Mouse (Mus musculus): ENCODE measurements around the gene Prkce.

Gene Prkce

DNA sequence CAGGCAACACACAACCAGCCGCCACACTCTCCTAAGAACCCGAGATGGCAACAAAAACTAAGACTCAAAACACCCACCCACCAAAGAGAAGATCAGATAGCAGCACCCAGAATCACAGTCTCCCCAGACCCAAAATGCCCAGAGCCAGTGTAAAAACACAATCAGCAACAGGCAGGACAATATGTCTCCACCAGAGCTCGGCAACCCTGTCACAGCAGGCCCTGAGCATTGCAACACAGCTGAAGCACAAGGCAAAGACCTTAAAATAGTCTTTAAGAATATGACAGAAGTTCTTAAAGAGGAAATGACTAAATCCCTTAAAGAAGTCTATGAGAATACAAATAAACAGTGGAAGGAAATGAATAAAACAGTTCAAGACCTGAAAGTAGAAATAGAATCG lies 495.9 kb downstream of the Prkce start:
- in situ Hi-C loops (cut with MboI, MseI), result no loop called here

DNA sequence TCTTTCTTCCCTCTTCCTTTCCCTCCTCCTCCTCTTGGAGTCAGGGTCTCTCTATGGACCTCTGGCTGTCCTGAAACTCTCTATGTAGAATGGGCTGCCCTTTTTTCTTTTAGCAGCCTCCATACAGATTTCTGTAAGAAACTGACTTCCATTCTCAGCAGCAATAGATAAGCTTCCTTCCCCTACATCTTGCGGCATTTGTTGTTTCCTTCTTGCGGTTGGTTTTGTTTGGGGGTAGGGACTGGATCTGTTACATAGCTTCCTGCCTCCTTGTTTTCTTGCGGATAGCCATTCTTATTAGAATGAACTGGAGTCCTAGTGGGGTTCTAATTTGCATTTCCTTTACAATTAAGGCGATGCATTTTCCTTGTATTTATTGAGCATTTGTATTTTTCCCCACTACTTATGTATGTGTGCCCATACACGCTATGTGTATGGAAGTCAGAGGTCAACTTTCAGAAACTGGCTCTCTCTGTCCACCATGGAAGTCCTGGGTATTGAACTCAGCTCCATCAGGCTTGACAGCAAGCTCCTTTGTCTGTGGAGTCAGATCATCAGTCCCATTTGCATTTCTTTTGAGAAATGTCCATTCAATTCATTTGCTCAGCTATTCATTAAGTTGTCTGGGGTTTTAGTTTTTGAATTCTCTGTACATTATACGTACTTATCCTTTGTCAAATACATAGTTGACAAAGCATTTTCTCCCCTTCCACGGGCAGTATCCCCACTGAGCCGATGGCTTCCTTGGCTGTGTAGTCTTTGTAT lies 500.4 kb downstream of the Prkce start:
- in situ Hi-C loops (cut with MboI, MseI), result no loop called here

DNA sequence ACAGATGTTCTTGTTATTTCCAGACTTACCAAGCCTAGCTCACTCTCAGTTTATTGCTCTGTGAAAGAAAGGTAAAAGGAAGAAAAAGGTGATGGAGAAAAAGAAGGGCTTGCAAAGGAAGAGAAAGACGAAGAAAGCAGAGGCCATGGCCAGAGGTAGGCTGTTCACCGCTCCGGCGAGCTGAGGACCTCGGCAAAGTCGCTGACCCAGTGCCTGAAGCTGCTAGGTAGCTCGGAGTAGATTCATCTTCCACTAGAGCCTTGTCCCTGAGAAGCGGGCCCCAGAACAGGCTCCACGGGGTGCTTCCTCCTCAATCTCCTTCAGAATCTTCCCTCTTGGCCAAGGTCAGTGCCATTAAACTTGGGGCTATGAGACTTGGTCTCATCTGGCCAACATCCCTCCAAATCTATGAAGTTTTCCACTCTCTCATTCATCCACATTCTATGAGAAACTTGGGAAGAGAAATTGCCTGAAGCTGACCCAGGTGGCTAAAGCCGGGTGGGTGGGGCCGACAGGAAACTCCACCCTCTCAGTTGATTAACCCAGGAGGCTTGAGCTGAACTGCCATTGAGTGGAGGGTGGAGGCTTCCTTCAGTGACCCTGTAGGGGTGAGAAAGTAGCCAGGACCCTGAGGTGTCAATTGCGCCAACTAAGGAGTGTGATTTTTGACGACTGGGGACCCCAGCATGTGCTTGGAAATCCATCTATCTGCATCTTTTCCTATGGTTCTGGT lies 502.2 kb downstream of the Prkce start:
- in situ Hi-C loops (cut with MboI, MseI), result loop anchor here in 1 of 2 experiments (10.0 kb wide), 1 partner anchor 695 kb away; no protein-coding TSS in a partner anchor

DNA sequence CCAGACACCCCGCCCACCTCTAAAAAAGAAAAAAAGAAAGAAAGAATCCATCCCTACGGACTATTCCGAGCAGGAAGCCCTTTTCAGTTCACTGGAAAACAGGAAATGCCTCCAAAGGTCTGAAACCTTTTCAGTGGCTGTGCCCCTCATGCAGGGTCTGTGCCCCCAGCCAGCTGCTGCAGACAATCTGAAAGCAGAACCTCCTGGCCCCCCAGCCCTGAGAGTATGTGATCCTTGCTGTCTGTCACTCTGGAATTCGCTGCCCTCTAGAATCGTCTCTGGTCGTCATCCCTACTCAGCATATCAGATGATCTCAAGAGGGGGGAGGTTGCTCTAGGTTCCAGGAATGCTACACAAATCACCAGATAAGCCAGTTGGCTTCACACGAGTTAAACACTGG lies 503.1 kb downstream of the Prkce start:
- in situ Hi-C loops (cut with MboI, MseI), result loop anchor here in 1 of 2 experiments (10.0 kb wide), 1 partner anchor 694 kb away; no protein-coding TSS in a partner anchor

DNA sequence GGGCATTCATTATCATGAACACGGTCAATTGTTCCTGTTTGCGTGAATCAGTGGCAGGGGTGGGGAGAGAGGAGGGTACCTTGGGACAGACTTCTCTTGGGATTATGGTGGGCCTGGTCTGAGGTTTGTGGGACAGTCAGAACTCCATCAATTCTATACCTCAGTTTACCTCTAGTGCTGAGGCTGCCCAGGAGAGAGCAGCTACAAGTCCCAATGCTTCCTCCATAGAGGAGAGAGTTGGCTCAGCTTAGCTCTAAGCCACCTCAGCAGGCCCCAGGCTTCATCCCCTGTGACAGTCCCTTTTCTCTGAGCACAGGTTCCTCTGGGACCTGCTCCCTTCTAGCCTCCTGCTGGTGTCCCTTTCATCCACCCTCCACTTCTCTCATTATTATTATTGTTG lies 507.4 kb downstream of the Prkce start:
- in situ Hi-C loops (cut with MboI, MseI), result loop anchor here in 1 of 2 experiments (10.0 kb wide), 1 partner anchor 690 kb away; no protein-coding TSS in a partner anchor

DNA sequence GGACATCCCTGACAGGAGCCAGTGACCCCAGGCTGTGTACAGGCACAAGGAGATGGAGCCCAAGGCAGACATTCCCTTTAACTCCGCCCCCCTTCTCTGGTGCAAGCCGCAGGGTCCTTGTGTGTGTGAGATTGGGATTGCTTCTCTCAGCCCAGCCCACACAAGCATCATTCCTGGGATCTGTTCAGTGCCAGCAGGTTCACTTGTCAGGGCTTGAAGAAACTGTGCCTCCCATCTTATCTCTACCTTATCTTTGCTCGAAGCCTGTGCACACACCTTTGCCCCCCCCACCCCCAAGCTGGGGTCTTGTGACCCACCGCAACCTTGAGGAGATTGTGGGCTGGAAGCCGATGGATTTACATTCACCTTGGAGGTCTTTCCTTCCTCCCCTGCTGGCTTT lies 508.8 kb downstream of the Prkce start:
- in situ Hi-C loops (cut with MboI, MseI), result loop anchor here in 1 of 2 experiments (10.0 kb wide), 1 partner anchor 688 kb away; no protein-coding TSS in a partner anchor

DNA sequence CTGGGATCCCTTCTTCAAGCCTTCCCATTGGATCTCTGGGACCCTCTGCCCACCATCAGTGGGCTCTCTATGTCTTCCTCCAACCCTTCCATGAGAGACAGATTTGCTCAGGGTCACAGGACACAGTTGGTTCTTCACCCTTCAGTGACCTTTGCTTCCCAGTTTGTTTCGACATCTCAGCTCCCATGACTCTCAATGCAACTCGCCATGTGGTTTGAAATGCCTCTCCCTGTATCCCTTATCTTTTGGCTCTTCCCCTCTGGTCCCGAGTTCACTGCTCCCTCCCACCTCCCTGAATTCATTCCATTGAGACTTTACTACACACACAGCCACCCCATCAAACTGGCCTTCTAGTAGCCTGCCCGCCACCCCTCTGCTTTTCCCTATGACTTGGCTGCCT lies 509.3 kb downstream of the Prkce start:
- in situ Hi-C loops (cut with MboI, MseI), result loop anchor here in 1 of 2 experiments (10.0 kb wide), 1 partner anchor 688 kb away; no protein-coding TSS in a partner anchor

DNA sequence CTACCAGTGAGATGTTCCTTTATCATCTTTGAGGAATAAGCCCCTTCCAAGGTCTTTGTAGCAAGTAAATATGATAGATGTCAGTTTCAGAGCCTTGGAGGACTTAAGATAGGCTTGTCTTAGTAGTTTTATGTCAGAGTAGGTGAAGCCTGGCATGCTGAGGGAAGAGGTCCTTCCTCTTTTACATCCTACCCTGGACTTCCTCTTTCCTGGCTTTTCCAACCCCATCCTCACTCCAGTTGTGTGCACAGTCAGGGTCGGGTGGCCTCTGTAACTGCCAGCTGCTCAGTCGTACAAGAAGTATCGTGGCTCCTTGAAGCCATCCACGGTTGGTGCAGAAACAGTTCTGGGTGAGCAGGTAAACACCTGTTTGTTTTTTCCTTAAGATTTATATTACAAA lies 517.7 kb downstream of the Prkce start:
- in situ Hi-C loops (cut with MboI, MseI), result no loop called here

DNA sequence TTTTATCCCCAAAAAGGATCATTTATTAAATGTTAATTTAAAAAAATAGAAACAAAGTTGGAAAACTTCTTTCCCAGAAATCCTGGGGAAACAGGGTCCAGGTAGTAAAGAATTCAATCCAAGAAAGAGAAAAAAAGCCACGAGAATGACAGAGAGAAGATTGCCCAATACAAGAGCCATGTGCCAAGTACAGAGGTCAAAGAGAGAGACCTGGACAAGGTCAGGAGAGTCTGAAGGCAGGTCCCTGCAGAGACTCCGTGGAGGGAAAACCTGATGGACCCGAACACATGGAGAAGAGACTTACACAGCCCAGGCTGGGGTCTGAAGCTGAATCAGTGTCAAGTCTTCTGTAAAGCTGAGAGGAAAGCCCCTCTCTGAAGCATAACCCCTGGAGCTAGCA lies 519.4 kb downstream of the Prkce start:
- in situ Hi-C loops (cut with MboI, MseI), result no loop called here

DNA sequence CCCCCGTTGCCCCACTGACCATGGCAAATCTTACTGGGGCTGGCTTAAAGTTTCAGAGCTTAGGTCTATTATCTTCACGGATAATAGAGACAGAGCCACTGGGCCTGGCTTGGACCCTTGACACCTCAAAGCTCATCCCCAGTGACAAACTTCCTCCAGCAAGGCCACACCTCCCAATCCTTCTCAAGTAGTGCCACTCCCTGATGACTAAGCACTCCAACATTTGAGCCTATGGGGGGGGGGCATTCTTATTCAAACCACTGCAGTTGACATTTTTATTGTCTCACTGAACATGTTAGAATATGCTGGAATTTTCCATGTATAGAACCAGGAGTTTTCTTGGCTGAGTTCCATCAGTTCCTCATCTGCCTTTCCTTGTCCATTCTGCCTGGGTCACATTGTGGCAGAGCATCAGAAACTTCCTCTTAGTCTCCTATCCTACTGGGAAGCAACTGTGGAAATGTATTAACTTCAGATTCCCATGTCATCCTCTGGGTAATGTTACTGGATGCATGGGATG lies 523.3 kb downstream of the Prkce start:
- in situ Hi-C loops (cut with MboI, MseI), result no loop called here

DNA sequence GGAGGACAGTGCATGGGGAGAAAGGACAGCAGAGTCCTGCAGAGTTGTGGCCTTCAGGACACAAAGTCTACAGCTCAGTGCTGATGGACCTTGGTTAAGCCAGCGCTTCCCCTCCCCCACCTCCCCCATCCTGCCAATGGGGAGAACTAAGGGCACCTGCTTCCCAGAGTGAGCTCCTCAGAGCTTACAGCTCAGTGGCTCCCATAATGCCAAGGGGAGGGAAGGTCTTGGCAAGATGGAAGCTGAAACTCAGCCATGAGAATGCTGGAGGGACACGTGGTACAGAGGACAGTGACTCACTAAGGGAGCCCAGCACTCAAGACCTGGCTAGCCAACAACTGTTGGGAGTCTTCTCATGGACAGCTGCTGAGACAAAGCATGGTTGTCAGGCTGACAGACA lies 530.2 kb downstream of the Prkce start:
- in situ Hi-C loops (cut with MboI, MseI), result no loop called here

DNA sequence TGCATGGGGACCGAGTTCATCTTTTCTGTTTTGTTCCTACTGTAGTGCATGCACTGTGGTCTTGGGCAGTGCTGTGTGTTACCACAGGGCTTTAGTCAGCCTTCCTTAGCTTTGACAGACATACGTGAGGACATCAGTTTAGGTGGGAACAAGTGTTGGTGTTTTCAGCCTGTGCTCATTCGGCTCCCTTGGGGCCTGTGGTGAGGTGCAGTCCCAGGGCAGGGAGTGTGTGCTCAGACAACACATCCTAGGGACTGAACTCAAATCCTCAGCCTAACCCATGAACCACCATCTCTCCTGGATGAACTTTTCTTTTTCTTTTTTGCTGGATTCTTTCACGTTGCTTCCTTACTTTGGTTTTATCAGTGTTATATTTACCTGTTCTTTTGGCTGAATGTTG lies 535.8 kb downstream of the Prkce start:
- in situ Hi-C loops (cut with MboI, MseI), result no loop called here

DNA sequence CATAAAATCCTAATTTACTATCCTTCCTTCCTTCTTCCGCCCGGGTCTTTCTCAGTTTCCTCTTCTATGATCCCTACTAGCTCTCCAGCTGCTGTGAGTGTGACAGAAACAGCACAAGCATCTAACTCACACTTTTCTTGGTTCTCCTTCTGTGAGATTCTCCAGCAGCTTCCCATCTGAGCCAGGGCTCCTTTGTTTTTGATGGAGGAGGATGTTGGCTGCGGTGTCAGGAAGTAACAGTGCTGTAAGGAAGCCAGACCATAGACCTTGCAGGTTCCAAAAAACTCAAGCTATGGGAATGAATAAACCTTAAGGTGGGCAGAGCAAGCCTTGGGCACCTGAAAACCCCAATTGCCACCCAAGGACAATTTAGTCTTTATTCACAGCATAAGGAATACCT lies 537.7 kb downstream of the Prkce start:
- in situ Hi-C loops (cut with MboI, MseI), result no loop called here

DNA sequence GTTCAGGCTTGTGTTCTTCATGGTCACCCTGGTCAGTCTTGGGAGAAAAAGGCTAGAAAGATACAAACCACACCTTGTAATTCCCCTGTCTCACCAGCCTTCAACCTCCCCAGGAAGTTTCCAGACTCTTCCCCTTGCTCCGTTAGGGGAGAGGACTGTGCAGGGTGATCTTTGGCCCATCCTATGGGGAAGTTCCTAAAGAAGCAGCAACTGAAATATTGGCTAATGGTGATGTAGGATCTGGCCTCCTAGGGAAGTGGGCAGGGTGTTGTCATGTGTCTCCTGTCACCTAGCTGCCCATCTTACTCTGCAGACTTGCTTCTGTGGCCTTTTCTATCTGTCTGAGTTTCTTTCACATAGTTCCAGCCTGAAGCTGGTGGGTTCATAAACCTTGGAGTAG lies 538.9 kb downstream of the Prkce start:
- in situ Hi-C loops (cut with MboI, MseI), result no loop called here

Data from T-helper 17 cell (primary cell).